Mouse (Mus musculus): ENCODE data around the gene Lrrfip2. TPM values are rescaled to one million over a fixed set of nuclear protein-coding genes. Genes with fewer than 3 reads are reported as not detected.

Lrrfip2 gene
- total and polyA plus RNA-seq, 3 experiments = 16.6 to 30.9 (median 25.2) TPM

DNA sequence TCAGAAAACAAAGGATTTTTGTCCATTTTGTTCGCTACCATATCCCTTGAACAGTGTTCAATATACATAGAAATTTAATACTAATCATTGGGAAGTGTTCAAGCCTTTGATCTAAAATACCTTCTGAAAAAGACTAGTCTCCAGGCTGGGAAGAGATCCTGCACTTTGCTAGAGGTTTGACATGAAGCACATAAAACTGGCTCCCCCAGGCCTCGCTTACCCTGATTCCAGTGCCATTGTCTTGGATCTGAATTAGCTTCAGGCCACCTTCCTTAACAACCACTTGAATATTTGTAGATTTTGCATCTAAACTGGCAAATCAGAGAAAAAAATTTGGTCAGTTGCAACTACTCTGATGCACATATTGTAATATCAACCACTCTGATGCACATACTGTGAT is 150.6 kb downstream of the Lrrfip2 start:
- in situ Hi-C loops (cut with MboI; ENCODE audit: low pct_ligation_motif_present, low pct_unique_long_range_greater_than_20kb, low sequenced_read_pairs) (no loop called here), dilution Hi-C loops (cut with MboI; ENCODE audit: extremely low pct_ligation_motif_present, extremely low pct_unique_long_range_greater_than_20kb, low sequenced_read_pairs) (no loop called here)
- H3K4me1 ChIP-seq (ENCODE audit: control insufficient read depth in 1 of 2, insufficient read depth in 2 of 2) = peaks cover 4 to 15% of the 10 kb centered on the region in 2 experiments; a peak in 3 of 4 replicates
- H3K4me2 ChIP-seq (ENCODE audit: insufficient read depth, low read depth, poor library complexity, severe bottlenecking) = no peak overlapping the region
- peaks cover 30% of the 10 kb centered on the region for H3K79me2 ChIP-seq (replicated peaks; ENCODE audit: control insufficient read depth, extremely low read depth, insufficient read depth, poor library complexity, severe bottlenecking)
- H3K9me3 ChIP-seq (replicated peaks; ENCODE audit: low read length) = no peaks in the 10 kb centered on the region
- no peak overlapping the region for H3K4me3 ChIP-seq (replicated peaks in 1 of 3; ENCODE audit: low read depth in 2 of 3, low read length in 2 of 3, poor library complexity in 1 of 3)
- DNase-seq (ENCODE audit: extremely low read depth) = no peak
- no peak overlapping the region for H3K9ac ChIP-seq (ENCODE audit: insufficient read depth, low read depth)
- H3K27ac ChIP-seq (ENCODE audit: insufficient read depth, low read depth) = no peak overlapping the region
- no peaks in the 10 kb centered on the region for H3K27me3 ChIP-seq (replicated peaks)
- TF ChIP-seq KAT2A (IDR thresholded peaks at IDR 0.05; ENCODE audit: insufficient replicate concordance, low read length) = no peak
- TF ChIP-seq POLR2A (IDR thresholded peaks at IDR 0.05; ENCODE audit: low read depth, low read length) = no peak
- no peak for TF ChIP-seq E2F4 (IDR thresholded peaks at IDR 0.05; ENCODE audit: insufficient replicate concordance, low read depth, low read length)
- TF ChIP-seq MAFK (IDR thresholded peaks at IDR 0.05; ENCODE audit: insufficient replicate concordance, low read length) = no peak
- no peak for TF ChIP-seq POLR2AphosphoS2 (IDR thresholded peaks at IDR 0.05; ENCODE audit: low read depth, low read length)
- TF ChIP-seq MXI1 (IDR thresholded peaks at IDR 0.05; ENCODE audit: low read depth, low read length) = no peak
- TF ChIP-seq MYC (IDR thresholded peaks at IDR 0.05; ENCODE audit: low read depth, low read length) = no peak
- TF ChIP-seq ZNF384 (IDR thresholded peaks at IDR 0.05; ENCODE audit: low read depth, low read length) = no peak
- no peak for TF ChIP-seq ETS1 (conservative IDR thresholded peaks at IDR 0.05; ENCODE audit: low read depth, low read length)
- peaks cover 32 to 52% of the 10 kb centered on the region in 2 experiments for H3K36me3 ChIP-seq (replicated peaks in 1 of 2; ENCODE audit: control insufficient read depth in 1 of 2, insufficient read depth in 1 of 2, low read length in 1 of 2)

DNA sequence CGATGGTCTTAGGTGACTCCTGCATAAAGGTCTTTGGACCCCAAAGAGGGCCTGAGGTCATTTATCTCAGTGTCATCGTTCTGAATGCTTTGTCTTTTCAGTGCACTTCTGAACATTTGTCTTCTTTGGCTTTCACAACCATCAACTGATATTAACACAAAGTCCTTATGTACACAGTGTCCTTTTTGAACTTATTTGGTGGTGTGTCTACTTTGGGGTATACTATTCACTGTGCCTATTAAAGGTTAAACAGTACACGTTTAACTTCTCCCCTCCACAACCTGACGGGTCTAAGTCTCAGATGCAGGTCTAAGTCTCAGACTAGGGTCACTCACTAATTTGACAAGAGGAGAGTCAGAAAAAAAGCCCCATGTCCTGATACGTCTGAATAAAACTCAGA is 153.2 kb downstream of the Lrrfip2 start:
- Histone ChIP-seq H3K4me1 (ENCODE audit: control insufficient read depth in 1 of 2, insufficient read depth in 2 of 2) (peaks cover 4 to 24% of the 10 kb centered on the region in 2 experiments; a peak in 3 of 4 replicates), H3K27ac (ENCODE audit: insufficient read depth, low read depth) (peak overlapping the region; percentile 87; the same call in 1 of the 2 replicates), H3K4me3 (replicated peaks in 1 of 3; ENCODE audit: low read depth in 2 of 3, low read length in 2 of 3, poor library complexity in 1 of 3) (peak overlapping the region; percentile 67 to 99 (median 92)), H3K9me3 (replicated peaks; ENCODE audit: low read length) (no peaks in the 10 kb centered on the region), H3K4me2 (ENCODE audit: insufficient read depth, low read depth, poor library complexity, severe bottlenecking) (peak overlapping the region; percentile 96), H3K36me3 (replicated peaks in 1 of 2; ENCODE audit: control insufficient read depth in 1 of 2, insufficient read depth in 1 of 2, low read length in 1 of 2) (peaks cover 16 to 38% of the 10 kb centered on the region in 2 experiments), H3K9ac (ENCODE audit: insufficient read depth, low read depth) (peak overlapping the region; percentile 75), H3K27me3 (replicated peaks) (no peaks in the 10 kb centered on the region), H3K79me2 (replicated peaks; ENCODE audit: control insufficient read depth, extremely low read depth, insufficient read depth, poor library complexity, severe bottlenecking) (peaks cover 50% of the 10 kb centered on the region)
- in situ Hi-C loops (cut with MboI; ENCODE audit: low pct_ligation_motif_present, low pct_unique_long_range_greater_than_20kb, low sequenced_read_pairs) = loop anchor here (10.0 kb wide), 1 partner anchor 194 kb away; no protein-coding TSS in a partner anchor
- dilution Hi-C loops (cut with MboI; ENCODE audit: extremely low pct_ligation_motif_present, extremely low pct_unique_long_range_greater_than_20kb, low sequenced_read_pairs) = no loop called here
- TF ChIP-seq CHD1 (IDR thresholded peaks at IDR 0.05; ENCODE audit: low read depth, low read length) (0 out of 2 replicates have a peak, but pooled peaks have one; percentile 30), TBP (conservative IDR thresholded peaks at IDR 0.05; ENCODE audit: low read depth, low read length) (0 out of 2 replicates have a peak, but pooled peaks have one; percentile 21), SIN3A (IDR thresholded peaks at IDR 0.05; ENCODE audit: low read length) (0 out of 2 replicates have a peak, but pooled peaks have one; percentile 3), IRF4 (IDR thresholded peaks at IDR 0.05; ENCODE audit: low read depth, low read length) (no peak)
- no peak for DNase-seq (ENCODE audit: extremely low read depth)

DNA sequence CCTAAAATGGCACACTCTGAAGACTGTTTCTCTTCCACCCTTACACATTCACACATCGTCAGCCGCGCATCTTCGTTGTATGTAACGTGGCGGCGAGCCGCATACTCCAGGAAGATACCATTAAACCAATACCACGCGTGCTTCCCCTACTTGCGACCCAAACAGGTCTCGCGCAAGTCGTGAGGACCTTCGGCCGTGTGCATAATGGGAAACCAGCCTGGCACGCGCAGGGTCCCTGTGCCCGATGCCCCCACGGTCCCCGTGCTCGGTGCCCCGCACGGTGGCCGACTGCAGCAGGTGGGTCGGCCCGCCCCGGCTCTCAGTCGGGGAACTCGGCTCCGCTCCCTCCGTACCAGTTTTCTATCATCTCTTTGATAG is 153.7 kb downstream of the Lrrfip2 start:
- no peaks in the 10 kb centered on the region for H3K27me3 ChIP-seq (replicated peaks)
- peak; percentile 57 for DNase-seq (ENCODE audit: extremely low read depth)
- dilution Hi-C loops (cut with MboI; ENCODE audit: extremely low pct_ligation_motif_present, extremely low pct_unique_long_range_greater_than_20kb, low sequenced_read_pairs) = no loop called here

More for the DNA sequence above, 153.7 kb downstream of the Lrrfip2 start:
- Histone ChIP-seq H3K4me1 (ENCODE audit: control insufficient read depth in 1 of 2, insufficient read depth in 2 of 2) (peaks cover 4 to 29% of the 10 kb centered on the region in 2 experiments; a peak in 3 of 4 replicates), H3K27ac (ENCODE audit: insufficient read depth, low read depth) (peak overlapping the region; percentile 87), H3K4me3 (replicated peaks in 1 of 3; ENCODE audit: low read depth in 2 of 3, low read length in 2 of 3, poor library complexity in 1 of 3) (peak overlapping the region; percentile 67 to 99 (median 92)), H3K9ac (ENCODE audit: insufficient read depth, low read depth) (peak overlapping the region; percentile 75), H3K36me3 (replicated peaks in 1 of 2; ENCODE audit: control insufficient read depth in 1 of 2, insufficient read depth in 1 of 2, low read length in 1 of 2) (peaks cover 15 to 37% of the 10 kb centered on the region in 2 experiments), H3K9me3 (replicated peaks; ENCODE audit: low read length) (no peaks in the 10 kb centered on the region), H3K4me2 (ENCODE audit: insufficient read depth, low read depth, poor library complexity, severe bottlenecking) (no peak overlapping the region), H3K79me2 (replicated peaks; ENCODE audit: control insufficient read depth, extremely low read depth, insufficient read depth, poor library complexity, severe bottlenecking) (peaks cover 54% of the 10 kb centered on the region)
- in situ Hi-C loops (cut with MboI; ENCODE audit: low pct_ligation_motif_present, low pct_unique_long_range_greater_than_20kb, low sequenced_read_pairs) = loop anchor here (10.0 kb wide), 1 partner anchor 194 kb away; no protein-coding TSS in a partner anchor
- TF ChIP-seq UBTF (IDR thresholded peaks at IDR 0.05; ENCODE audit: low read depth, low read length) = peak; percentile 38; the same call in 1 of the 2 replicates
- peak; percentile 72 for TF ChIP-seq MAX (IDR thresholded peaks at IDR 0.05; ENCODE audit: low read length)
- no peak for TF ChIP-seq ETS1 (conservative IDR thresholded peaks at IDR 0.05; ENCODE audit: low read depth, low read length)
- no peak for TF ChIP-seq ZC3H11A (IDR thresholded peaks at IDR 0.05; ENCODE audit: low read depth, low read length)
- peak; percentile 67; the same call in 1 of the 2 replicates for TF ChIP-seq MYC (IDR thresholded peaks at IDR 0.05; ENCODE audit: low read depth, low read length)
- TF ChIP-seq POLR2AphosphoS2 (IDR thresholded peaks at IDR 0.05; ENCODE audit: low read depth, low read length) = no peak
- TF ChIP-seq BHLHE40 (IDR thresholded peaks at IDR 0.05; ENCODE audit: low read depth, low read length) = peak; percentile 50; the same call in 1 of the 2 replicates
- TF ChIP-seq MXI1 (IDR thresholded peaks at IDR 0.05; ENCODE audit: low read depth, low read length) = no peak
- no peak for TF ChIP-seq CHD2 (IDR thresholded peaks at IDR 0.05; ENCODE audit: low read length)
